Mouse (Mus musculus) hindbrain, embryonic 11.5 days (tissue): ENCODE measurements around the gene Nrxn3. TPM values are rescaled to one million over a fixed set of nuclear protein-coding genes. Genes with fewer than 3 reads are reported as not detected.

Source experiments
- ATAC-seq: fragments of 200-750 bp; cut with Nextera tagmentation; 2 replicates; pipeline ENCODE4 v1.8.0; 2017; ENCODE audit warnings: mild to moderate bottlenecking, moderate TSS enrichment, moderate library complexity; ENCODE audit not compliant: low FRiP score
- DNase-seq: peaks from one replicate; pipeline ENCODE4 v3.0.0-alpha.2; 2015; ENCODE audit warnings: low spot score
- H3K27ac ChIP-seq: fragments of 300-500 bp; sonication (generic); 2 replicates; pipeline ENCODE4 v1.5.1; 2014; ENCODE audit warnings: mild to moderate bottlenecking, low read depth, low read length
- H3K27me3 ChIP-seq: fragments of 300-500 bp; sonication (generic); 2 replicates; pipeline ENCODE4 v1.6.1; 2014; ENCODE audit warnings: mild to moderate bottlenecking, low read length, moderate library complexity, mixed read lengths; ENCODE audit not compliant: control insufficient read depth, insufficient read depth
- H3K36me3 ChIP-seq: fragments of 300-500 bp; sonication (generic); 2 replicates; pipeline ENCODE4 v1.6.1; 2014; ENCODE audit warnings: mild to moderate bottlenecking, low read length, moderate library complexity, mixed read lengths; ENCODE audit not compliant: control insufficient read depth, insufficient read depth
- H3K4me1 ChIP-seq: fragments of 300-500 bp; sonication (generic); replicated peaks from 2 replicates; pipeline ENCODE4 v1.6.1; 2014; ENCODE audit warnings: low read length, mixed read lengths; ENCODE audit not compliant: control insufficient read depth, insufficient read depth
- H3K4me2 ChIP-seq: fragments of 300-500 bp; sonication (generic); replicated peaks from 2 replicates; pipeline ENCODE4 v1.6.1; 2014; ENCODE audit warnings: mild to moderate bottlenecking, low read depth, low read length
- H3K4me3 ChIP-seq: fragments of 300-500 bp; sonication (generic); 2 replicates; pipeline ENCODE4 v1.5.1; 2014; ENCODE audit warnings: low read depth, low read length
- H3K9ac ChIP-seq: fragments of 300-500 bp; sonication (generic); 2 replicates; pipeline ENCODE4 v1.6.1; 2014; ENCODE audit warnings: low read depth, low read length
- H3K9me3 ChIP-seq: fragments of 300-500 bp; sonication (generic); 2 replicates; pipeline ENCODE4 v1.6.1; 2016; ENCODE audit warnings: low read length; ENCODE audit not compliant: control insufficient read depth
- WGBS: fragments of 180-500 bp; shearing (Covaris S2); extraction: QIAGEN DNeasy Blood & Tissue Kit; methylation state at CpG from one replicate; pipeline ENCODE4 v1.1.7; 2014; 5-methylcytosine and 5-hydroxymethylcytosine counted together
- polyA plus RNA-seq: library from polyadenylated mRNA; unstranded; fragments of >200 nt; fragmentation: Nextera tagmentation; extraction: Ambion mirVana; gene quantifications from 2 replicates; pipeline ENCODE4 v1.2.1, GENCODE M21; 2014

The Nrxn3 gene
- polyA plus RNA-seq, 1 experiment from 2014 or later = 52.4 TPM

DNA sequence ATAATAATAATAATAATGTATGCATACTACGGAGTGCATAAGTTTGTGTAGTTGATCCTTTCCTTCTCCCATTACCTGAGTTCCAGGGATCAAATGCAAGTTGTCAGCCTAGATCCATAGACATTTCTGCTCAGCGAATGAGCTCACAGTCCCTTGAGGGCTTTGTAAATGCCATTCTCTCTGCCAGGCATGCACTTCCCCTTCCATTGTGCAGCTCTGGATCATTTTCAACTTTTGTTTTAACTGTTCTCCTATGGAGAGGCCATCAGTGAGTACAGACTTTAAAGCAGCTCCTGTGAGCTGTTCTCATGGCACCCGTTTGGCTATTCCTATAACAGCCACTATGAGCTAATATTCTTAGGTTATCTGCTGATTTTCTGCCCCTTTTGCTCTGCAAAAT lies 536.2 kb downstream of the Nrxn3 start:
- no peaks in the 10 kb centered on the region for H3K36me3 ChIP-seq
- WGBS = 90% methylated on average over 3 of the region's 3 CpGs
- no peak overlapping the region for H3K27ac ChIP-seq
- no peaks in the 10 kb centered on the region for H3K4me1 ChIP-seq
- no peaks in the 10 kb centered on the region for H3K9me3 ChIP-seq
- no peak overlapping the region for H3K9ac ChIP-seq
- ATAC-seq (no peak), DNase-seq (no peak)
- no peak overlapping the region for H3K4me3 ChIP-seq
- H3K4me2 ChIP-seq = no peak overlapping the region
- H3K27me3 ChIP-seq = no peaks in the 10 kb centered on the region

DNA sequence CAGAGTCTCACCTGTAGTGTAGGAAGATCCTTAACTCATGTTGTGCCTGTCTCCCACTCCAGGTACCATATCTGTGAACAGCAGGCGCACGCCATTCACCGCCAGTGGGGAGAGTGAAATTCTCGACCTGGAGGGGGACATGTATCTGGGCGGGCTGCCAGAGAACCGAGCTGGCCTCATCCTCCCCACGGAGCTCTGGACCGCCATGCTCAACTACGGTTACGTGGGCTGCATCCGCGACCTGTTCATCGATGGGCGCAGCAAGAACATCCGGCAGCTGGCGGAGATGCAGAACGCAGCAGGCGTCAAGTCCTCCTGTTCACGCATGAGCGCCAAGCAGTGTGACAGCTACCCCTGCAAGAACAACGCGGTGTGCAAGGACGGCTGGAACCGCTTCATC lies 537.4 kb downstream of the Nrxn3 start:
- no peak overlapping the region for H3K9ac ChIP-seq
- H3K4me2 ChIP-seq = no peak overlapping the region
- no peak overlapping the region for H3K27ac ChIP-seq
- H3K9me3 ChIP-seq = no peaks in the 10 kb centered on the region
- H3K27me3 ChIP-seq = no peaks in the 10 kb centered on the region
- H3K36me3 ChIP-seq = no peaks in the 10 kb centered on the region
- H3K4me3 ChIP-seq = no peak overlapping the region
- no peak for ATAC-seq
- H3K4me1 ChIP-seq = no peaks in the 10 kb centered on the region
- no peak for DNase-seq
- 93% methylated on average over 23 of the region's 24 CpGs for WGBS

DNA sequence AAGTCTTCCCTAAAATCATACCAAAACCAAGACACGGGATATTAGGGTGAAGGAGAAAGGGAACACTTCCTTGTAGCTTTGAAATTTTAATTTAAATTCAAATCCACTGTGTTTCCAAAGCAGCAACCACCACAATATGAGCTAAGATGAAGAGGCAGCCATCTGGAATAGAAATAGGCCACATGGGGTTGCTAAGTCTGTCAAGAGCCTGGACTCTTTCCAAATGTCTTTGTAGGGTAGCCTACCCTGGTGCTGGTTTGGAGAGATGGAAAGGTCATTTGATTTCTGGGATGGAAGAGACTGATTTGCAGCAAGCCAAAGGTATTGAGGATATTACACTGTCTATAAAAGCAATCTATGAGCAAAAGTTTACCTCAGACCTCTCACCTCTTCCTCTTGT lies 539.6 kb downstream of the Nrxn3 start:
- no peak overlapping the region for H3K9ac ChIP-seq
- no peak overlapping the region for H3K27ac ChIP-seq
- DNase-seq (no peak), ATAC-seq (no peak)
- no peak overlapping the region for H3K4me2 ChIP-seq
- H3K27me3 ChIP-seq = no peaks in the 10 kb centered on the region
- H3K4me3 ChIP-seq = no peak overlapping the region
- H3K9me3 ChIP-seq = no peaks in the 10 kb centered on the region
- WGBS = 75% methylated on average over 1 of the region's 1 CpGs
- H3K4me1 ChIP-seq = no peaks in the 10 kb centered on the region
- no peaks in the 10 kb centered on the region for H3K36me3 ChIP-seq

DNA sequence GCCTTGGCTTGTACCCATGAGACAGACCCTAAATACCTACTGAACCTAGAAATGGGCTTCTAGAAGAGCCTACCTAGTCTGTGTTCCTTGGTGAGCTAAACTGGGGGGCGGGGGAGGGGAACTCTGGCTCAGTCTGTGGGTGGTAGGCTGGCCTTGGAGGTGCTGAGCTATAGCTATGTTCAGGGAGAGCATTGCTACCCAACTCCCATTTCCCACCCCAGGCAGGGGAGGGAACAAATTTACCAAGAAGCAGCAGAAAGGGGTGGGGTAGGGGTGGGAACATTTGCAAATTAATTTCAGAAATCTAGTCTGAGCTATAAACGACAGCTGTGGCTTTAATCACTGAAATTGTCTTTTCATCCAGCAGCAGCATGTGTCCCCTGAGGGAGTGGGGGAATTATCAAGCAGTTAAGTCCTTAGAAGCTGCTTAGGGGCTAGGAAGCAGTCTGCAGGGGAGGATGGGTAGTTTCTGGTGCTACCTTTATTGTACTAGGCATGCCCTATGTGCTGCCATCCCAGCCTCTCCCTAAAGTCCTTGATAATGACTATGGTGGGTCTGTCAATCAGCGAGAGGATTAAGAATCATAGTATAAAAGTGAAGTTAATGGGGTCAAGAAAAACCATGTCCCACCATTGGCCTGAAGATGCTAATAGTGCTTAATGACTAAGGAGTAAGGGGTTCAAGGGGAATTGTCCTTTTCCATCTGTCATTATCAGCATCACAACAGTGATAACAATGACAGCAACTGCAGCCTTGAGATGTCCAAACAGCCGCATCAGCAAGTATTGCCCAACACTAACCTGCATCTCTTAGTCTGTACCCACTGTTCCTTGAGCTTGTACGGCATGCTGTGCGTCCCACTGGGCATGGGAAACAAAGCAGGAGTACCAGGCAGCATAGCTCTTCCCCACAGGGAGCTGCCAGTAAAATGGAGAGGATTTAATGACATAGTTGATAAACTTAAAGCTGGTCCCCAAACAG lies 560.0 kb downstream of the Nrxn3 start:
- Histone ChIP-seq H3K9ac (no peak overlapping the region), H3K27me3 (no peaks in the 10 kb centered on the region), H3K4me1 (no peaks in the 10 kb centered on the region), H3K9me3 (no peaks in the 10 kb centered on the region), H3K4me2 (no peak overlapping the region), H3K27ac (no peak overlapping the region), H3K4me3 (no peak overlapping the region), H3K36me3 (no peaks in the 10 kb centered on the region)
- peak; percentile 73 for ATAC-seq
- peak; percentile 17 for DNase-seq
- WGBS = 69% methylated on average over 6 of the region's 6 CpGs

DNA sequence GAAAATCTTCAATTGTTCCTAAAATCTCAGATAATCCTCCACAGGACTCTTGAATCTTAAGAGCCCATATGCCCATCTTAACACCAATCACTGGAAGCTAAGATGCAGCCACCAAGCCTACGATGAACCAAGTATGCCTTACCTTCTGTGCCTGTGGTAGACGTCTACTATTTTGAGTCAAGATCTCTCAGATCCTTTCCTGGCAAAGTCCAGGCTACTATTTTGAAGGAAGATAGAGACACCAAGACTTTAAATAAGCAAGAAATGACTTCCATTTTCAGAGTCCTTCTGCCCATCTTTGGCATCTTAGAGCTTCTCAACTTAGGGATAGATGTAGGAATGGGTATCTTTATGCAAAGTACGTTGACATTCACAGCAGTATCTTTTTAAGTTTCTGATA lies 561.7 kb downstream of the Nrxn3 start:
- H3K36me3 ChIP-seq = no peaks in the 10 kb centered on the region
- WGBS = 95% methylated on average over 3 of the region's 3 CpGs
- no peaks in the 10 kb centered on the region for H3K9me3 ChIP-seq
- ATAC-seq = no peak
- no peak for DNase-seq
- H3K4me2 ChIP-seq = no peak overlapping the region
- no peaks in the 10 kb centered on the region for H3K4me1 ChIP-seq
- no peak overlapping the region for H3K4me3 ChIP-seq
- no peak overlapping the region for H3K9ac ChIP-seq
- H3K27ac ChIP-seq = no peak overlapping the region
- H3K27me3 ChIP-seq = no peaks in the 10 kb centered on the region

DNA sequence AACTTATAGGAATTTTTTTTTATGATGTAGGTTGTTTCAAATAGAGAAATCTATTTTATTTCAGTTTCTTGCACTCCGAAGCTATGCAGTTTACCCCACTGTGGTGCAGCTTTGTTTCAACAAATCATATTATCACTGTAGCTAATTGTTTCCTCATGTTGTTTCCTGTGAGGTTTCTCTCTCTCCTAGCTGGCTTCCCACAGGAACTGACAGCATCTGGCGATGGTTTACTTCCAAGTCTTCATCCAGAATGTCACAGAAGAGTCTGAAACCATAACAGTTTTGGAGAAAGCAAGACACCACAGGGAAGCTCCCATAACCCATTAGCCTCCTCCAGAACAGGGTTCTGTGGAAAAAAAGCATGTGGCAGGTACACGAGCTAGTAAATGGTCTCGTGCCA lies 564.4 kb downstream of the Nrxn3 start:
- H3K36me3 ChIP-seq = no peaks in the 10 kb centered on the region
- no peak overlapping the region for H3K27ac ChIP-seq
- H3K9ac ChIP-seq = no peak overlapping the region
- DNase-seq (peak; percentile 17), ATAC-seq (no peak)
- WGBS = 68% methylated on average over 4 of the region's 4 CpGs
- H3K9me3 ChIP-seq = no peaks in the 10 kb centered on the region
- H3K27me3 ChIP-seq = no peaks in the 10 kb centered on the region
- H3K4me1 ChIP-seq = no peaks in the 10 kb centered on the region
- no peak overlapping the region for H3K4me2 ChIP-seq
- H3K4me3 ChIP-seq = no peak overlapping the region

DNA sequence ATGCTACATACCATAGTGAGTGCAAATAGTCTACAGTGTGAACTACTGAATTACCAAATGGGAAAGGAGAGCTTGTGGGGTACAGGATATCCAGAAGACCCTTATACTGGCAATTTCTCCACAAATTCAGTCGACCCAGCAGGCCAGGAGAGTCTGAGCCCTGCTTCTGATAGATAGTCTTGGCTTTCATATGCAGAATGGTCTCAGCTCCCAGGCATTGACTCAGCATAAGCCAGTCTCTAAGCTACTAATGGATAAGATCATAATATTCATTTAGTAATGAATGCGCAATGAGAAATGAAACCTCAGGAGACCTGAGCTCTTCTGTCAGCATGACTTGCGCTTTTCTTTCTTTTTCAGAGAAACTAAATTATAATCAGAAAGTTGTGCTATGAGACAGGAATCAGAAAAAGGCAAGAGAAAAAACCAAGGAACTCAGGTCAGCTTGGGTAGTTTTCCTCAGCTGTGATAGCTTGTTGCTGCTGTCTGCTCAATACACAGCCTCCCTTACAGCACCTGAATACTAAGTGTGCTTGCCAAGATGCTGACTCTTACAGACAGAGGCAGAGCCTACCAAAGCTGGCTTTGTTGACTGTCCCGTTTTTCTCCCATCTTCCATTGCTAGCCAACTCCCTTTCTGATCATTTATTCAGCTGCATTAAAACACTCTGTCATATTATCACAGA lies 567.1 kb downstream of the Nrxn3 start:
- Histone ChIP-seq H3K36me3 (no peaks in the 10 kb centered on the region), H3K27ac (0 out of 2 replicates have a peak overlapping the region, but pooled peaks have one; percentile 13), H3K4me1 (no peaks in the 10 kb centered on the region), H3K9me3 (no peaks in the 10 kb centered on the region), H3K27me3 (no peaks in the 10 kb centered on the region), H3K9ac (no peak overlapping the region), H3K4me2 (no peak overlapping the region), H3K4me3 (no peak overlapping the region)
- ATAC-seq (peak; percentile 71), DNase-seq (peak; percentile 25)
- 66% methylated on average over 4 of the region's 4 CpGs for WGBS

DNA sequence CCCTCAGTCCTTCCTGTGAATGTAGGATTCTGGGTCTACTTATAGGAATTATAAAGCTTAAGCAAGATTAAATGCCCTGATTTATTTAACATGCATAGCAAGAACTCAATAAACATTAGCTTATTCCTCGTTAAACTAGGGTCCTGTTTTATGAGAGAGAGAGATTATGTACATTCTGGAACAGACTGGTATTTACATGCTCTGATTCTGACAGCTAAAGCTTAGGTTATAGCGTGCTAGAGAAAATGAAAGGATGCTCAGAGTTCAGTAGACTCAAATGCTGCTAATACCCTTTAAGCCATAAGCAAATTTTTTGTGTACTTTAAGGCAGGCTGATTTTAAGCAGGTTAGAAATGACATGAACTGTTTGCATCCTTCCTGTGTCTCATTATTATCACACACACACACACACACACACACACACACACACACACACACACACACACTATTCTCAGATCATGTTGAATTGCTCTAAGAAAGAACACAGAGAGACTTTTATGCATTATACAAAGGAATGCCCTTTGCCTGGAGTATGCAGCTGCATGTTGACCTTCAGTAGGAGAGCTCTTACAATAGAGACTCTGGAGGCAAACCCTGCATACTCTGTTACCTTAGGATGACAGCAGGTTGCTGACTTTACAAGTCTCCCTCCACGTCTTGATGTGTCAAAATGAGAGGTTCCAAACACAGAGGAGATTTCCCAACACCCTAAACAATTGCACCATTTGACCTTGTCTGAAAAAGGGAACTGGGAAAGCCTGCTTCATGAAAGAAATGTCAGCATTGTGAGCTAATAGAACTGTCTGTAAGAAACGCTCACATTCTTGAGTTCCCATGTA lies 568.3 kb downstream of the Nrxn3 start:
- 48% methylated on average over 4 of the region's 4 CpGs for WGBS
- ATAC-seq (peak; percentile 55; the same call in 1 of the 2 replicates), DNase-seq (peak; percentile 31)
- Histone ChIP-seq H3K4me1 (no peaks in the 10 kb centered on the region), H3K9ac (no peak overlapping the region), H3K36me3 (no peaks in the 10 kb centered on the region), H3K9me3 (no peaks in the 10 kb centered on the region), H3K27me3 (no peaks in the 10 kb centered on the region), H3K4me2 (no peak overlapping the region), H3K4me3 (no peak overlapping the region), H3K27ac (no peak overlapping the region)
